Mouse (Mus musculus) CH12.LX (cell line): ENCODE measurements around the gene Olfr1248.
"Not testable (repeated sequence)": the region's sequence is repeated elsewhere in the genome, so short reads cannot be mapped to it uniquely, and the experiment has no call there.

Experiments
- CTCF ChIP-seq, 2 experiments: IDR thresholded peaks in 1 of 2; conservative IDR thresholded peaks in 1 of 2; 2 replicates each; pipeline ENCODE4 v1.5.1; 2011 to 2012; ENCODE audit warnings: low read depth in 2 of 2, low read length in 2 of 2, improper control_type of control experiment in 1 of 2, inconsistent platforms in 1 of 2, mild to moderate bottlenecking in 1 of 2, moderate library complexity in 1 of 2
- NRF1 ChIP-seq: IDR thresholded peaks from 2 replicates; pipeline ENCODE4 v1.6.1; 2014; ENCODE audit warnings: low read depth, mild to moderate bottlenecking, inconsistent platforms, low read length, improper control_type of control experiment, moderate library complexity
- RCOR1 ChIP-seq: conservative IDR thresholded peaks from 2 replicates; pipeline ENCODE4 v1.6.1; 2012; ENCODE audit warnings: low read depth, mild to moderate bottlenecking, inconsistent platforms, low read length, improper control_type of control experiment
- TCF12 ChIP-seq: IDR thresholded peaks from 2 replicates; pipeline ENCODE4 v1.6.1; 2014; ENCODE audit warnings: low read depth, mild to moderate bottlenecking, inconsistent platforms, low read length, improper control_type of control experiment
- ZC3H11A ChIP-seq: IDR thresholded peaks from 2 replicates; pipeline ENCODE4 v1.6.1; 2012; ENCODE audit warnings: low read depth, mild to moderate bottlenecking, inconsistent platforms, low read length, improper control_type of control experiment

GRCm38 (mm10) chr2:89618145-89618544 lies at the start of gene Olfr1248:
- not testable (repeated sequence) for TF ChIP-seq RCOR1; CTCF (conservative IDR thresholded peaks at IDR 0.05 in 1 of 2, IDR thresholded peaks at IDR 0.05 in 1 of 2; ENCODE audit: low read depth in 2 of 2, low read length in 2 of 2); TCF12; NRF1; ZC3H11A
